Comparison of ENCODE assay signal across 9 mouse cellular contexts in genomic region chr13:63258167-63258582, GRCm38 (mm10).
DNase-seq lines count a peak whose midpoint lies in the region; ATAC-seq and TF ChIP-seq lines count a peak whose summit lies in the region.
"Had no signal": no experiment of that assay in that cellular context is flagged by ENCODE, and none has a peak within 500 bp of the region (broad histone marks: within the 10 kb centered on the region; RNA-seq: fewer than 3 reads in every experiment).

No protein-coding gene starts in this region.

- H3K4me3 ChIP-seq in layer of hippocampus, adult 2 months, result no peak overlapping the region
- H3K4me3 ChIP-seq in embryonic fibroblast, embryonic 13.5 days (ENCODE audit: insufficient read depth, low read length), result no peak overlapping the region
- H3K4me3 ChIP-seq: erythroblast, embryonic 14.5 days had no signal

- TF ChIP-seq POLR2A in embryonic fibroblast, embryonic 13.5 days (IDR thresholded peaks at IDR 0.05; ENCODE audit: low read depth, low read length), result no peak

- TF ChIP-seq CTCF in layer of hippocampus, adult 2 months (conservative IDR thresholded peaks at IDR 0.05), result no peak
- TF ChIP-seq CTCF in embryonic fibroblast, embryonic 13.5 days (IDR thresholded peaks at IDR 0.05; ENCODE audit: borderline replicate concordance, insufficient read depth, low read length), result no peak

- peaks cover 48% of the 10 kb centered on the region for H3K4me1 ChIP-seq in embryonic fibroblast, embryonic 13.5 days (ENCODE audit: control insufficient read depth, insufficient read depth, low read length)

- ATAC-seq in megakaryocyte, adult 5-6 weeks (ENCODE audit: poor library complexity, severe bottlenecking), result peak; percentile 25; the same call in 1 of the 2 replicates

- peak; percentile 70 for DNase-seq in adrenal gland, postnatal 14 days
- DNase-seq in adrenal gland, adult 18-20 months (ENCODE audit: low spot score in 2 of 2), result no peak
- DNase-seq in layer of hippocampus, adult 2 months (ENCODE audit: low spot score in 2 of 2), result no peak
- DNase-seq in layer of hippocampus, adult 11-12 months (ENCODE audit: low spot score), result no peak
- DNase-seq in right cerebral cortex, postnatal 10 days (ENCODE audit: low spot score in 2 of 2), result no peak
- no peak for DNase-seq in layer of hippocampus, adult 18-20 months (ENCODE audit: low spot score in 2 of 2)

- H3K27ac ChIP-seq in layer of hippocampus, adult 2 months, result peak overlapping the region; percentile 28; the same call in 1 of the 2 replicates
- peak overlapping the region; percentile 50 for H3K27ac ChIP-seq in embryonic fibroblast, embryonic 13.5 days (ENCODE audit: insufficient read depth, low read length)
